Mouse (Mus musculus): ENCODE results near the gene Prb1.
"Not testable (repeated sequence)": the region's sequence is repeated elsewhere in the genome, so short reads cannot be mapped to it uniquely, and the experiment has no call there.

Gene Prb1

DNA sequence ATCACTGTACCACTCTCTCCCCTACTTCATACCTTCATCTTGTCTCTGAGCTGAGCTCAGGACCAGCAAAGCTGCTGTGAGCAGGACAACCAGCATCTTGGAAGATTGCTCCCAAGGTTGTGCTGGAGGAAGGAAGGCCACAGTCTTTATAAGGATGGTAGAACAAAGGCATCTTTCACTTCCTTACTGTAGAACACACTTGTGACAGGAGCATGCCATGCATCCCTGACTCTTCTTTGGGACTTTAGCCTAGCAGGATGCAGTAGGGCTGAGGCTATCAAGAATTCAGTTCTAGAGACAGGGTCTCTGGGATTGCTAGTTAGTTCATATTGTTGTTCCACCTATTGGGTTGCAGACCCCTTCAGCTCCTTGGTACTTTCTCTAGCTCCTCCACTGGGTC lies at the start of gene Prb1:
Gene Prb1, minus strand, starts transcription at position 101 of the 400 bp plus-strand sequence.
- not testable (repeated sequence) for DNase-seq (ENCODE audit: low spot score)

Data from layer of hippocampus, adult 9-10 months (tissue).